Mouse (Mus musculus) large intestine, adult 2 months (tissue): ENCODE results near the gene Trim60. TPM values are rescaled to one million over a fixed set of nuclear protein-coding genes. Genes with fewer than 3 reads are reported as not detected.

Experiments used
- DNase-seq: peaks from one replicate; pipeline ENCODE4 v3.0.0-alpha.2; 2012; ENCODE audit warnings: low read depth, low spot score
- WGBS: fragments of 180-500 bp; shearing (Covaris S2); methylation state at CpG from one replicate; pipeline ENCODE4 v1.1.7; 2018; 5-methylcytosine and 5-hydroxymethylcytosine counted together
- polyA plus RNA-seq: library from polyadenylated mRNA; depleted of rRNA; stranded (reverse); fragments of >200 nt; gene quantifications from 2 replicates; pipeline ENCODE4 v1.2.3, GENCODE M21; 2012; rRNA removed

Trim60 gene
- polyA plus RNA-seq: not detected in 2 replicates

GRCm38 (mm10) chr8:65018423-65018822, at the start of gene Trim60, which contains the start of gene Trim61:
TSS of gene Trim60 (minus strand) at chr8:65018584.
TSS of gene Trim61 (minus strand) at chr8:65018523.
- 90% methylated on average over 8 of the region's 8 CpGs for WGBS
- DNase-seq: no peak

- no peak for DNase-seq
- WGBS: 24% methylated on average over 10 of the region's 10 CpGs
Observed at GRCm38 (mm10) chr8:65067694-65068472, 49.5 kb upstream of the Trim60 start.

DNA sequence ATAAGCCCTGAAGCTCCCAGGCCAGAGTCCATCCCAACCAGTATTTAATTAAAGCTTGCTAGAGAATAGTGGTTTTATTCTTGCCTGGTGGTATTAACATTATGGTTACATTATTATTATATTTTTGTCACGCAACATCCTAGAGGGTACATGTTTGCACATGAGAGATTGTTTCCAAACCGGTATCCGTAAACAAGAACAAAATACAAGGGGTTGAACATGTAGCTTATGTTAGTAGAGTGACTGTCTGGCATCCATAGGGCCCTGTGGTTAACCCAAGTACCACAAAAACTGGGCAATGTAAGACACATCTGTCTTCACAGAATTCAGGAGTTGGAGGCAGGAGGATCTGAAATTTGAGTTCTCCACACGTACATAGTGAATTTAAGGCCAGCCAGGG, 48.6 kb upstream of the Trim60 start:
- DNase-seq: no peak
- WGBS: 89% methylated on average over 4 of the region's 4 CpGs

DNA sequence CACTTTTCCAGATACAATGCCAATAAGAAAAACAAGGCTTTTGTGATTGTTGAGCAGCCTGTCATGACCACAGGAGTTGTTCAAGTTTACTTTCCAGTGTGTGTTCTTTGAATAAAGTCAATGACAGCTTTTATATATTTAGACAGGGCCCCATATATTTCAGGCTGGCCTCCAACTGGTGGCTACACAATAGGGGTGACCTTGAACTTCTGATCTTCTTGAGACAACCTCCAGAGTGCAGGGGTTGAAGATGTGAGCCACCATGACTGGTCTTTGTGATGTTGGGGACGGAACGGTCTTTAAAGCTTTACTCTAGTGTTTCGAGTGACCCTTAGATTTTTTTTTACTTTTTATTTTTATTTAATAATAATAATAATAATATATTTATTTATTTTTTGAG, 47.2 kb upstream of the Trim60 start:
- DNase-seq: no peak
- WGBS: 97% methylated on average over 3 of the region's 3 CpGs

DNA sequence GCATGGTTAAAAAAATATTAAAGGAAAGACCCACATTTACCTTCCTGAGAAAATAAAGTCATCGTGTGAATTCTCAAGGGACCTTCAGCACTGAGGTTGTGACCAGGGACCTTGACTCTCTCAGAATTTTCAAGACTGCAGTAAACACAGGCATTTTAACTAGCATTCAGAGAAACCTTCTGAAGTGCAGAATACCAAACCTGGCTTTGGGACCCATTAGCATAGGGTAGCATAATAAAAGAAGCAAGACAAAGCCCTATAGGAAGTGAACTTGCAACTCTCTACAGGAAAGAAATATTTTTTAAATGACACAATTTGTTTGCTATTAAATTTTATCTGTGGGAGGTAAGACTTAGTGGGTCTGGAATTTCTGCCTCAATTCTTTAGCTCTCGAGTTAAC, 45.7 kb upstream of the Trim60 start:
- WGBS: 51% methylated on average over 2 of the region's 2 CpGs

GRCm38 (mm10) chr8:65062195-65062594, 43.8 kb upstream of the Trim60 start:
- 60% methylated on average over 4 of the region's 4 CpGs for WGBS
- DNase-seq: no peak

More for the DNA sequence above, 45.7 kb upstream of the Trim60 start:
- no peak for DNase-seq

DNA sequence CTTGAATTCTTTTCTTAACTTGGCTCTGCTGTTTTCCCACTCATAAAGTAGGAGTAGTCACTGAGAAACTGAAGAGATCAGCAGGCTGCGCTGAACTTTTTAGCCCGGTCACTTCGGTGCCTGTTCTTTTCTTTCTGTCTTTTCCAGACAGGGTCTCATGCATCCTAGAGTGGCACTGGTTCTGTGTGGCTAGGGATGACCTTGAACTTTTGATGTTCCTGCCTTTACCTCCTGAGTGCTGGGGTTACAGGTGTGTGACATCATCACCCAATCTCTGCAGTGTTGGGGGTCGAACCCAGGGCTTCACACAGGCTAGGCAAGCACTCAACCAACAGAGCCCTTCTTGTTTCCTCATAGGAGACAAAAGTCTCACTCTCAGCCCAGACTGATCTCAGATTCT, 38.3 kb upstream of the Trim60 start:
- 86% methylated on average over 4 of the region's 4 CpGs for WGBS

DNA sequence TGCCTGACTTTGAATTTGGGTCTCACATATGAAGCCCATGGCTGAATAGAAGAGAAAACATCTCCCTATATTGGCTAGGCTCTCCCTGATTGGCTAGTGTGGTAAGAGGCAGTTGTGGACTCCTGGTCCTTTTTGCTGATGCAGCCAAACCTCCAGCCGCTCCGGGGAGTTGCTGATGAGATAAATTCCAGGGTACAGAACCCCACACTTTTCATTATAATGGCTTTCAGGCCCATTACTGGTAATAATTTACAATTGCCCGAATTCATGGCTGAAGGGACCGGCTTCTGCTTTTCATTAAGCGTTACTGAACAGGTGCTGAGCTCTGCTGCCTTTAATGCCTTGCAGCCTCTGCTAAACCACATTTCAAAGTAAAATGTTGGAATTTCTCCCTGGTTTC, 35.6 kb upstream of the Trim60 start:
- 59% methylated on average over 5 of the region's 5 CpGs for WGBS
- no peak for DNase-seq

More for the DNA sequence above, 38.3 kb upstream of the Trim60 start:
- no peak for DNase-seq

DNA sequence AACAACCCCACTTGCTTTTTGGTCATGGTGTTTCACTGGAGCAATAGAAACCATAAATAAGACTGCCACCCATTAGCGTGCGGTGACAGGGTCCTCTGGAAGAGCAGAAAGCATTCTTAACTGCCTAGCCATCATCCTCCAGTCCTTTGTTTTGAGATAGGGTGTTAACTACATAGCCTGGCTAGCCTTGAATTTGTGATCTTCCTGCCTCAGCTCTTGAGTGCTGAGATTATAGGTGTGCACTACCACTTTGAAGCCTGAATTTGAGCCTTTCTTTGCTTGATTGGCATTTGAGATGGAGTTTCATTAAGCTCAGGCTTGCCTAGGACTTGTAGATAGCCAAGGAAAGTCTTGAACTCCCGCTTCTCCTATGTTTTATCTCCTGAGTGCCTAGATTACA, 35.2 kb upstream of the Trim60 start:
- WGBS: 83% methylated on average over 3 of the region's 3 CpGs
- no peak for DNase-seq

DNA sequence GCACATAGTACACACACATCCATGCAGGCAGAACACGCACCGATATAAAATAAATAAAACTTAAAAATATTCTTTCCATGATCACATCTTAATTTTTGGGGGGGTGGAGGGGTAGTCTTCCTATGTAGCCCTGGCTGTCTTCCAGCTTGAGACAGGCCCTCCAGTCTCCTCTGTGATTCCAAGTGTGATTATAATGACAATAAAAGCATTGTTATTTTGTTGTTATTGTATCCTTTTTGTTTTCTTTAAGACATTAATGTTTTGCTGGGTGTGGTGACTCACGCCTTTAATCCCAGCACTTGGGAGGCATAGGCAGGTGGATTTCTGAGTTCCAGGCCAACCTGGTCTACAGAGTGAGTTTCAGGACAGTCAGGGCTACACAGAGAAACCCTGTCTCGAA, 29.4 kb upstream of the Trim60 start:
- no peak for DNase-seq
- WGBS: 78% methylated on average over 4 of the region's 4 CpGs

DNA sequence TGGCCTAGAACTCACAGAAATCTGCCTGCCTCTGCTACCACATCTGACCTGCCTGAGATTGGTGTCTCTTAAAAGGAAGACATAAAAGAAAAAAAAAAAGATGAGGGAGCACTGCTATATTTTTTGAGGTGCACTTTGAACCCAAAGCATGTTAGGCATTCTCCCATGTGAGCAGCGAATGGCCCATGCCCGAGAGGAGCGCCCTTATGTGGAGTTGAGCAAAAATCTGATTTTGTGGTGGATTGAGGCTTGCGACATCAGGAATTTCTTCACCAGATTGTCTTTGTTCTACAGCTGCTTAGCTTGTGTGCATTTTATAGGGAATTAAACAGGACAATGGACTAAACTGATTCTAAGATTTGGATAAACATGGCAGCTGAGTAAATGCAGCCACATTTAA, 28.8 kb upstream of the Trim60 start:
- 80% methylated on average over 4 of the region's 4 CpGs for WGBS
- no peak for DNase-seq

- no peak for DNase-seq
- 24% methylated on average over 5 of the region's 5 CpGs for WGBS
Observed at GRCm38 (mm10) chr8:65046565-65046964, 28.2 kb upstream of the Trim60 start.

- peak; percentile 50 for DNase-seq
- 1% methylated on average over 8 of the region's 8 CpGs for WGBS
Observed at GRCm38 (mm10) chr8:65037117-65037533, 18.7 kb upstream of the Trim60 start, which contains the start of gene Apela. TSS of gene Apela (minus strand) at chr8:65037336.

DNA sequence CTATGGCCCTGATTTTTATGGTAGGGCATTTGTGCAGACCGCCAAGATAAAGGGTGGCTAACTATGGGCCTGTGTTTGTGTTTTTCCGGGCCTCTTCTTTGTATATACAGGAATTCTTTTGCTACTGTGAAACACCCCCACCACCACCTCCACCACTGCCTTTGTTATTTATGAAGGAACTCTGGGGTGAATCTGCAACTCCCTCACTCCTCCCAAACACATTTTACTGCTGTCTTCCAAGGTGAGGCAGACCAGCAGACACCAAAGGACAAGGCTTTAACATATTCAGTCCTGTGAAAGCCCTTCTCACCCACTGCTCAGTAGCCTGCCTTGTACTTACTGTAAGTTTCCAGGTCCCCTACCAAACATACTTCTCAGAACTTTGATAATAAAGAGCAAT, 15.8 kb upstream of the Trim60 start:
- DNase-seq: no peak

DNA sequence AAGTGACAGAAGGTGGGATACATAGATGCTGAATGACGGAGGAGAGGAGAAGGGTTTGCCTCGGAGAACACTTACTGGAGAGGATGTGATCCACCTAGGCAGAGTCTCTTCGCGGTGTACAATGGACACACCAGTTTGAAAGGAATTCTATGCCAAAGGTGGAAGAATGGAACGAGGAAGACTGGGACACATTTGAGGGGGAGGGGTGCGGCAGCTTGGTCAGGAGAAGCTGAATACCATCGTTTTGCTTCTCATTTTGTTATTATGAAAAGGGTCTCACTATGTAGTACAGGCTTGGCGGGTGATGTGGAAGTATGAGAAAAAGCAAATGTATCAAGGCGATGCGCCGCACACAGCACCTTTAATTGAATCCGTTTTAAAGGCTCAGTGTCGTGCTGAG, 14.7 kb upstream of the Trim60 start:
- WGBS: 87% methylated on average over 13 of the region's 13 CpGs
- no peak for DNase-seq

More for the DNA sequence above, 15.8 kb upstream of the Trim60 start:
- WGBS: 25% methylated on average over 2 of the region's 2 CpGs

DNA sequence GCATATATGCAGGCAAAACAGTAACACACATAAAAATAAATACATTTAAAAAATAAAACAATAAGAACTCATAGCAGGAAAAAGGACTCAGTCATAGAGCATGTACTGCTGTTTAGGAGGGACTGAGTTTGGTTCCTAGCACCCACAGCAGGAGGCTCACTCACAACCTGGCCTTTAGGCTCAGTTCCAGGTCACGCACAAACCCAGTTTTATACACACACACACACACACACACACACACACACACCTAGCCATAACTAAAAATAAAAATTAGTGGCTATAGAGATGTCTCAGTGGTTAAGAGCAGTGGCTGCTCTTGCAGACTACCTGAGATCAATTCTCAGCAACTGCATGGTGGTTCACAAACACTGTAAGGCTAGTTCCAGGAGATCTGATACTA, 13.7 kb upstream of the Trim60 start:
- no peak for DNase-seq
- 90% methylated on average over 1 of the region's 1 CpGs for WGBS

DNA sequence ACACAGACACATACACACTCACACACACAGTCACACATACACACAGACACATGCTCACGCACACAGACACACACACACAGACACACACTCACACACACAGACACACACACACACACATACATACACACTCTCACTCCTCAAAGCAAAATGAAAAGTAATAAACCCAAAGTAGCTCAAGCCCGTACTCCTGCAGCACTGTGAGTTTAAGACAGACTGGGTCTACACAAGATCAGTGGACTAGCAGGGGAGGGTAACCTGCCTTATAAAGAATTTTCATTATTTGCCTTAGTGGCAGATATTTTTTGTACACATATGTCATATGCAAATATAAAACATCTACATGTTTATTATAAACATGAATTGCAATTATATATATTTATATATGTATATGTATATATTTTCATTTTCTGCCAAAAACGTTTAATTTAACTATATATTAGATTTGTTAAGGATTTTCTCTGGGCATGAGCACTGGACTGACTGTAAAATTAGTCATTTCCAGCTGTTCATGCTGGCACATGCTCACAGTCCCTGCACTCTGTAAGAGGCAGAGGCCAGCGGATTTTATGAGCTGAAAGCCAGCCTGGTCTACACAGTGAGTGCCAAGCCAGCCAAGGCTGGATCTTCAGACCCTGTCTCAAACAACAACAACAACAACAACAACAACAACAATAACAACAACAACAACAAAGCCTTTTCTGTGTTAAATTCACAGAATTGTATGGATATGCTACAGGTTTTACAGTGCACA, 12.5 kb upstream of the Trim60 start:
- WGBS: 67% methylated on average over 4 of the region's 4 CpGs
- DNase-seq: no peak

DNA sequence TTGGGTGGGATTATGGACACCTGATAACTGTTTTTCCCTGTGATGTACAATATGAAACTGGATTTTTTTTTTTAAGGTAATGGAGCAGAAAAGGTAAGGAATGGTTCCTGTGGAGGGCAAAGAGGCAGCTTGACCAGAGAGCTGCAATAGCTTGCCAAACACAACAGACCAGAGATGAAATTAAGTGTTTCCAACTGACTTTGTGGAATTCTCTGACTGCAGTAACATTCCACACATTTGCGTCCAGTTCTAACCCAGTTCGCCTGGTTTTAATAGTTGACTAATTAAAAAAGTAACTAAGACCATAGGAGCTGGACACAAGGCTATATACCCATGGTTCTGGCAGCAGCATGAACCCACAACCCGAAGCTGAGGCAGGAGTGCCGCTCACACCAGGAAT, 11.4 kb upstream of the Trim60 start:
- no peak for DNase-seq
- WGBS: 74% methylated on average over 4 of the region's 4 CpGs

GRCm38 (mm10) chr8:65028959-65029686, 10.7 kb upstream of the Trim60 start:
- 77% methylated on average over 12 of the region's 12 CpGs for WGBS
- DNase-seq: no peak

GRCm38 (mm10) chr8:65022485-65022884, 4.1 kb upstream of the Trim60 start:
- 45% methylated on average over 8 of the region's 8 CpGs for WGBS
- DNase-seq: no peak
